Mouse (Mus musculus) neural tube, embryonic 14.5 days (tissue): ENCODE data around the gene Socs1. TPM values are rescaled to one million over a fixed set of nuclear protein-coding genes. Genes with fewer than 3 reads are reported as not detected.

Experiments used
- ATAC-seq: fragments of 200-750 bp; cut with Nextera tagmentation; 2 replicates; pipeline ENCODE4 v1.8.0; 2017; ENCODE audit warnings: low read depth, mild to moderate bottlenecking, moderate TSS enrichment, moderate library complexity
- H3K27ac ChIP-seq: fragments of 300-500 bp; sonication (generic); 2 replicates; pipeline ENCODE4 v1.5.1; 2014; ENCODE audit warnings: low read depth, mild to moderate bottlenecking, control low read depth, low read length, moderate library complexity, mixed read lengths
- H3K27me3 ChIP-seq: fragments of 300-500 bp; sonication (generic); 2 replicates; pipeline ENCODE4 v1.6.1; 2014; ENCODE audit warnings: low read length; ENCODE audit not compliant: control insufficient read depth, insufficient read depth
- H3K36me3 ChIP-seq: fragments of 300-500 bp; sonication (generic); 2 replicates; pipeline ENCODE4 v1.6.1; 2014; ENCODE audit warnings: low read length, mixed read lengths; ENCODE audit not compliant: control insufficient read depth, insufficient read depth
- H3K4me1 ChIP-seq: fragments of 300-500 bp; sonication (generic); 2 replicates; pipeline ENCODE4 v1.6.1; 2014; ENCODE audit warnings: low read length; ENCODE audit not compliant: control insufficient read depth, insufficient read depth
- H3K4me2 ChIP-seq: fragments of 300-500 bp; sonication (generic); 2 replicates; pipeline ENCODE4 v1.6.1; 2014; ENCODE audit warnings: mild to moderate bottlenecking, low read depth, low read length, control low read depth
- H3K4me3 ChIP-seq: fragments of 300-500 bp; sonication (generic); 2 replicates; pipeline ENCODE4 v1.5.1; 2014; ENCODE audit warnings: low read depth, low read length, control low read depth, mixed read lengths
- H3K9ac ChIP-seq: fragments of 300-500 bp; sonication (generic); replicated peaks from 2 replicates; pipeline ENCODE4 v1.6.1; 2014; ENCODE audit warnings: low read depth, mild to moderate bottlenecking, control low read depth, low read length, mixed read lengths
- H3K9me3 ChIP-seq: fragments of 300-500 bp; sonication (generic); 2 replicates; pipeline ENCODE4 v1.6.1; 2016; ENCODE audit warnings: low read length; ENCODE audit not compliant: control insufficient read depth
- WGBS: fragments of 180-500 bp; shearing (Covaris S2); extraction: QIAGEN DNeasy Blood & Tissue Kit; methylation state at CpG from one replicate; pipeline ENCODE4 v1.1.7; 2014; 5-methylcytosine and 5-hydroxymethylcytosine counted together
- polyA plus RNA-seq: library from polyadenylated mRNA; unstranded; fragments of >200 nt; fragmentation: Nextera tagmentation; extraction: Ambion mirVana; gene quantifications from 2 replicates; pipeline ENCODE4 v1.2.1, GENCODE M21; 2014

Gene Socs1
- polyA plus RNA-seq, 1 experiment from 2014 or later, result 4.3 TPM

DNA sequence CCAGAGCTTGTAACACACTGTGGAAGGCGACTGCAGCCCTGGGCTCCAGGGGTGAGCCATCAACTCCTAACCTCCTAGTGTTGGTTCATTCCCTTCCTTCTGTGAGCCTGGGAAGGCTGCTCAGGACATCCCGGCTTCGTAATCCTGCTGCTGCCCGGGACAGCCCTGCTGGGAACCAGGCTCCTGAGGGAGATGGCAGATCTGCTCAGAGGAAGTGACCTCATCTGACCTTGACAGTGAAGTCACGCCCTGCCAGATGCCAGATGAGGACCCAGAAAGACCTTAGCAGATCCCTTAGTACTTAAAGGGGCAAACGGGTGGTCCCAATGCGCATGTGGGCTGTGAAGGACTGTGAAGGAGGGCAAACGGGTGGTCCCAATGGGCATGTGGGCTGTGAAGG is 24.2 kb downstream of the Socs1 start:
- WGBS, result 79% methylated on average over 7 of the region's 8 CpGs
- H3K27ac ChIP-seq, result no peak overlapping the region

GRCm38 (mm10) chr16:10756168-10756567 is 29.2 kb downstream of the Socs1 start:
- ATAC-seq, result no peak
- Histone ChIP-seq H3K27ac (no peak overlapping the region), H3K4me2 (no peak overlapping the region), H3K4me1 (no peaks in the 10 kb centered on the region), H3K27me3 (no peaks in the 10 kb centered on the region), H3K9me3 (no peaks in the 10 kb centered on the region), H3K9ac (no peak overlapping the region), H3K4me3 (no peak overlapping the region), H3K36me3 (no peaks in the 10 kb centered on the region)
- WGBS, result 65% methylated on average over 6 of the region's 6 CpGs

More for the DNA sequence above, 24.2 kb downstream of the Socs1 start:
- Histone ChIP-seq H3K27me3 (no peaks in the 10 kb centered on the region), H3K4me3 (no peak overlapping the region), H3K36me3 (no peaks in the 10 kb centered on the region), H3K4me2 (no peak overlapping the region), H3K9me3 (no peaks in the 10 kb centered on the region), H3K9ac (no peak overlapping the region), H3K4me1 (no peaks in the 10 kb centered on the region)
- ATAC-seq, result no peak

GRCm38 (mm10) chr16:10754521-10755296 is 30.6 kb downstream of the Socs1 start:
- H3K27ac ChIP-seq, result no peak overlapping the region
- H3K36me3 ChIP-seq, result no peaks in the 10 kb centered on the region
- no peaks in the 10 kb centered on the region for H3K27me3 ChIP-seq
- H3K4me1 ChIP-seq, result no peaks in the 10 kb centered on the region
- no peaks in the 10 kb centered on the region for H3K9me3 ChIP-seq
- H3K4me2 ChIP-seq, result no peak overlapping the region
- WGBS, result 90% methylated on average over 3 of the region's 3 CpGs
- no peak for ATAC-seq
- H3K4me3 ChIP-seq, result no peak overlapping the region
- H3K9ac ChIP-seq, result no peak overlapping the region

DNA sequence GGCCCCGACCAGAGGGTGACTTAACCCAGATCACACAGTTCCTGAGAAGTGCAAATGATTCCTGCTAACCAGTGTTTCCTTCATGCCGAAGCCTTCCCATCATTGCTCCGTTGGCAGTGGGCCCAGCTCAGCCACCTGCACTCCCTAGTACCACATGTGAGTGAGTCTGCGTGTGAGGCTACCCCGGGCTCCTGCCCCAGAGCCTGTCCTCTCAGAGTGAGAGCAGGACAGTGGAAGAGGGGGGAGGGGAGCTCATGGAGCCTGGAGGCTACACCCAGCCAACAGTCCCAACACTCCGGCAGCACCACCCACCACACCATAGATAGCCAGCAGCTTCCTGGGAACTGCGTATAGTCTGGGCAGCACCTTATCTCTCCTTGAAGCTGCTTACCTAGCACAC is 35.5 kb downstream of the Socs1 start:
- no peaks in the 10 kb centered on the region for H3K9me3 ChIP-seq
- no peaks in the 10 kb centered on the region for H3K4me1 ChIP-seq
- no peak overlapping the region for H3K4me2 ChIP-seq
- ATAC-seq, result no peak
- H3K9ac ChIP-seq, result no peak overlapping the region
- H3K36me3 ChIP-seq, result no peaks in the 10 kb centered on the region
- no peak overlapping the region for H3K27ac ChIP-seq
- no peaks in the 10 kb centered on the region for H3K27me3 ChIP-seq
- 67% methylated on average over 7 of the region's 7 CpGs for WGBS
- no peak overlapping the region for H3K4me3 ChIP-seq

- ATAC-seq, result no peak
- Histone ChIP-seq H3K27me3 (no peaks in the 10 kb centered on the region), H3K4me1 (no peaks in the 10 kb centered on the region), H3K4me2 (no peak overlapping the region), H3K36me3 (no peaks in the 10 kb centered on the region), H3K9ac (no peak overlapping the region), H3K27ac (no peak overlapping the region), H3K9me3 (no peaks in the 10 kb centered on the region), H3K4me3 (no peak overlapping the region)
- 78% methylated on average over 7 of the region's 7 CpGs for WGBS
Measured at GRCm38 (mm10) chr16:10749226-10749625, 36.1 kb downstream of the Socs1 start.

GRCm38 (mm10) chr16:10741082-10741481 is 44.3 kb downstream of the Socs1 start:
- no peak overlapping the region for H3K9ac ChIP-seq
- ATAC-seq, result no peak
- WGBS, result 94% methylated on average over 2 of the region's 2 CpGs
- no peaks in the 10 kb centered on the region for H3K27me3 ChIP-seq
- no peaks in the 10 kb centered on the region for H3K4me1 ChIP-seq
- H3K36me3 ChIP-seq, result no peaks in the 10 kb centered on the region
- no peak overlapping the region for H3K4me2 ChIP-seq
- H3K4me3 ChIP-seq, result no peak overlapping the region
- H3K27ac ChIP-seq, result no peak overlapping the region
- no peaks in the 10 kb centered on the region for H3K9me3 ChIP-seq

GRCm38 (mm10) chr16:10739854-10740398 is 45.4 kb downstream of the Socs1 start:
- Histone ChIP-seq H3K27ac (no peak overlapping the region), H3K27me3 (no peaks in the 10 kb centered on the region), H3K4me3 (no peak overlapping the region), H3K9ac (no peak overlapping the region), H3K36me3 (no peaks in the 10 kb centered on the region), H3K4me1 (no peaks in the 10 kb centered on the region), H3K9me3 (no peaks in the 10 kb centered on the region), H3K4me2 (no peak overlapping the region)
- ATAC-seq, result no peak
- 70% methylated on average over 9 of the region's 9 CpGs for WGBS

DNA sequence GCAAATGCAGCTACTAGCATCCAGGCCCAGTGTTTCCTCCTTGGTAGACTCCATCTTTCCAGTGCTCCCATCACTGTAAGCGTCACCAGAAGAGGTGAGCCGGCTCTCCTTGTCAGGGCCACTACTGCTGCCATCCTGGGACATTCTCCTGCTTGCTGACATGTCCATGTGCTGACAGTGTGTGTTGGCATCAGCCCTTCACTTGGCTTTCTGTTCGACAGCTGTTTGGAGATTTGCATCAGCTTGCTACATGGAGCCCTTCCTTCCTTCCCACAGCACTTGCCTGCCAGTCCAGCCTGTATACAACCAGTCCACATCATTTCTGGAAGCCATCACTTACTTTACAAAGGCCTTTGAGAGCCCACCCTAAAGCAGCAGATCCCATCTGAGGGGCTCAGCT is 46.5 kb downstream of the Socs1 start:
- no peak for ATAC-seq
- Histone ChIP-seq H3K9me3 (no peaks in the 10 kb centered on the region), H3K27ac (no peak overlapping the region), H3K9ac (no peak overlapping the region), H3K4me2 (no peak overlapping the region), H3K27me3 (no peaks in the 10 kb centered on the region), H3K36me3 (no peaks in the 10 kb centered on the region), H3K4me1 (no peaks in the 10 kb centered on the region), H3K4me3 (no peak overlapping the region)
- WGBS, result 92% methylated on average over 3 of the region's 3 CpGs

DNA sequence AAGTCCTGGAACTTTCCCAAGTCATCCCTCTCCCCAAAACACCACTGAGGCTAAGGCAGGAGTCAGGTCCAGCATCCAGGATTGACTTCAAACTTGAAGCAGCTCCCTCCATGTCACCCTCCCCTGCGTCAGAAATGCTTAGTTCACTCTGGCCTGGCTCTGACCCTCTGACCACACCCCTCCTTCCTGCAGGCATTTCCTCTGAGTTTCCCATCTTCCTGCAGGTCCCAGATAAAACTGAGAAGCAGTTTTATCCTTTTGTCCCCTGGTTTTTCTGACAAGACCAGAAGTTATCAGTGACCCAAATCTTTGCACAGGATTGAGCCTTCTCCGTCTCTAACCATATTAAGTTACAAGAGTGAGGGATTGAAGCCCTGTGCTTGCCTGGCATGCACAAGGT is 47.8 kb downstream of the Socs1 start:
- no peaks in the 10 kb centered on the region for H3K36me3 ChIP-seq
- ATAC-seq, result no peak
- no peaks in the 10 kb centered on the region for H3K27me3 ChIP-seq
- H3K4me3 ChIP-seq, result no peak overlapping the region
- H3K4me1 ChIP-seq, result no peaks in the 10 kb centered on the region
- 70% methylated on average over 2 of the region's 2 CpGs for WGBS
- no peak overlapping the region for H3K9ac ChIP-seq
- H3K9me3 ChIP-seq, result no peaks in the 10 kb centered on the region
- no peak overlapping the region for H3K27ac ChIP-seq
- H3K4me2 ChIP-seq, result no peak overlapping the region
